Mouse (Mus musculus) bone marrow macrophage, adult 2 months (primary cell): ENCODE measurements at regions not wholly inside any gene's neighbourhood (a gene's known extent, or its start where the extent isn't known, plus 50 kb on each side); places are given as distances from the start of the nearest gene placed in this dataset.

Source experiments
- H3K27ac ChIP-seq: 2 replicates; pipeline ENCODE4 v1.5.1; 2012; ENCODE audit warnings: low read depth, low read length; ENCODE audit not compliant: insufficient read depth
- H3K4me1 ChIP-seq: 2 replicates; pipeline ENCODE4 v1.6.1; 2012; ENCODE audit warnings: low read length; ENCODE audit not compliant: control insufficient read depth, insufficient read depth
- H3K4me3 ChIP-seq: 2 replicates; pipeline ENCODE4 v1.5.1; 2012; ENCODE audit warnings: mild to moderate bottlenecking, low read length, moderate library complexity; ENCODE audit not compliant: insufficient read depth
- CTCF ChIP-seq: IDR thresholded peaks from 2 replicates; pipeline ENCODE4 v1.5.1; 2012; ENCODE audit warnings: low read depth, mild to moderate bottlenecking, low read length, moderate library complexity
- POLR2A ChIP-seq: IDR thresholded peaks from 2 replicates; pipeline ENCODE4 v1.6.1; 2012; ENCODE audit warnings: mild to moderate bottlenecking, low read depth, low read length, borderline replicate concordance

DNA sequence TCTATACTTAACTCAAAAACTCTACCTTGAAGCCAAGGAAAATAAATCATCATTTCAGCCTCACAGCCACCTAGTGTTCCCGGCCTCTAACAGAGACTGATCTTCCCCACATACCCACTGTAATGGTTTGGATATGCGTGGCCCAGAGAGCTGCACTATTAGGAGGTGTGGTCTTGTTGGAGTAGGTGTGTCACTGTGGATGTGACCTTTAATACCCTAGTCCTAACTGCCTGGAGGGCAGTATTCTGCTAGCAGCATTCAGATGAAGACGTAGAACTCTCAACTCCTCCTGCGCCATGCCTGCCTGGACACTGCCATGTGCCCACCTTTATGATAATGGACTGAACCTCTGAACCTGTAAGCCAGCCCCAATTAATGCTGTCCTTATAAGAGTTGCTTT, 99.0 kb upstream of the Slc44a1 start:
- TF ChIP-seq CTCF, result no peak
- H3K27ac ChIP-seq, result no peak overlapping the region
- no peaks in the 10 kb centered on the region for H3K4me1 ChIP-seq
- H3K4me3 ChIP-seq, result no peak overlapping the region

- Histone ChIP-seq H3K4me1 (no peaks in the 10 kb centered on the region), H3K27ac (no peak overlapping the region), H3K4me3 (no peak overlapping the region)
- no peak for TF ChIP-seq POLR2A
- TF ChIP-seq CTCF, result no peak
These were observed 100.1 kb upstream of the Slc44a1 start for GRCm38 (mm10) chr4:53340021-53340667.

- TF ChIP-seq CTCF (no peak), POLR2A (no peak)
- Histone ChIP-seq H3K4me3 (no peak overlapping the region), H3K27ac (no peak overlapping the region), H3K4me1 (no peaks in the 10 kb centered on the region)
These were observed 100.8 kb upstream of the Slc44a1 start for GRCm38 (mm10) chr4:53339125-53340020.

DNA sequence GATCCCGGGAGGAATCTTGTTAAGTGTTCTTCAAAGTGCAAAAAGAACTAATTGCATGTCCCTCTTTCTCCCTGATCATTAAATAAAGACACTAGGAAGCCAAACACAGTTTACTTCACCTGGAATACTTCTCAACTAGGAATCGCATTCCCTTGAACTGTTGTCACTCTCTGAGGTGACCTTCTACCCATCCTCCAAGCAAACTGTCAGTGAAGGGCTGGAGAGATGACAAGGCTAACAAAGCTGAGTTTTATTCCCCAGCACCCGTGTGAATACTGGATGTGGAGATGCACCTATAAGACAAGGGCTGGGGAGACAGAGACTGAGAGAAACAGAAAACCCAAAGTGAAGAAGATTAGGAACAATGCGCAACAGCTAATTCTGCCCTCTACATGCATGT, 101.7 kb upstream of the Slc44a1 start:
- no peaks in the 10 kb centered on the region for H3K4me1 ChIP-seq
- TF ChIP-seq POLR2A (no peak), CTCF (no peak)
- no peak overlapping the region for H3K4me3 ChIP-seq
- no peak overlapping the region for H3K27ac ChIP-seq

DNA sequence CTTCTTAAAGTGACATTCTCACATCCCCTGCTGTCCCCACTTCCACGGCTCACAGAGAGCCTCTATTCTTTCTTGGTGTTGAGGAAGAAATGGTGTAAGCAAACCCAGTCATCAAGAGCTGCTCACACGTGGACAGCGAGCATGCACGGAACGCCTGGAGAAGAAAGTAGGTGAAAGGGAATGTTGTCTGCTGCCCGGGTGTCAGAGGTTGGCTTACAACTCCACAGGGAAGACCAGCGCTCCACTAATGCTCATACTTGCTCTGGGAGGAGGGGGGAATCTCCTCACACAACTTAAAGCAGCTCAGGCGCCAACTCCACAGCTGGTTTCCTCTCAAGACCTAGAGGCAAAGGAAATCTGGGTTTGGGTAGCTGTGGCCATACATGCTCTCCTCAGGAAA, 102.4 kb upstream of the Slc44a1 start:
- TF ChIP-seq CTCF, result no peak
- TF ChIP-seq POLR2A, result no peak
- Histone ChIP-seq H3K4me3 (no peak overlapping the region), H3K4me1 (no peaks in the 10 kb centered on the region), H3K27ac (no peak overlapping the region)

DNA sequence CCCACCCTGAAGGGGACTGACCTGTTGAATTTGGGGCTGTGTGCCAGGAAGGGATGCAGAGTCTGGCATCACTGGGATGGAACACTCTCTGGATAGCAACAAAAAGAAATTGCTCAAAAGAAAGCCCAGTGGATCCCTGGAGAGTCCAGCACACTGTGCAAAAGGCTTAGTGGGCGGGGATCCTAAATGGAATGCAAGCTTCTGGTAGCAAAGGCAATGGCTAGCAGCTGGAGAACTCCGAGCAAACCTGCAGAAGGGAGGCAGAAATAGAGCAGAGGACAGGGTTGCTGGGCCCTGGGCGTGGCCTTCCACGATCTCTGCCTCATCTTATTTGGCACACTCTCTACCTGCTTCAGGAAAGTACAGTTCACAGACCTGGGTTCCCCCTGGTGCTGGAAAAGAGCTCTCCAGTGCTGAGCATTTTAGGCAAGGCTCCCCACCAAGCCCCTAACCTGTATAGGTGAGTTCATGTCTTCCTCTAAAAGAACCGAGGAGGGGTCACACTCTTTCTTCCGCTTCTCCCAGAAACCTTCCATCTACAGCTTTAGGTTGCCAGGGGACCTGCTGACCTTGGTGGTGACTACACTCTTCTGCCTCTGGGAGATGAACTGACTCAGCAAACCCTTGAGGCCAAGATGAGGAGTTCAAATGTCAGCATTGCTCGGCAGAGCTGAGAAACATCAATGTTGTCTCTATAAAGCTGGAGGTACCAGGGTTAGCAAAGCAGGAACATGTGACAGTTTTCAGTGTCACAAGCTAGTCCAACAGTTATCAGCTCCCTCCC, 112.6 kb upstream of the Slc44a1 start:
- TF ChIP-seq CTCF, result no peak
- no peak for TF ChIP-seq POLR2A
- H3K4me3 ChIP-seq, result no peak overlapping the region
- H3K27ac ChIP-seq, result no peak overlapping the region
- H3K4me1 ChIP-seq, result peaks cover 5% of the 10 kb centered on the region; the same call in 1 of the 2 replicates

DNA sequence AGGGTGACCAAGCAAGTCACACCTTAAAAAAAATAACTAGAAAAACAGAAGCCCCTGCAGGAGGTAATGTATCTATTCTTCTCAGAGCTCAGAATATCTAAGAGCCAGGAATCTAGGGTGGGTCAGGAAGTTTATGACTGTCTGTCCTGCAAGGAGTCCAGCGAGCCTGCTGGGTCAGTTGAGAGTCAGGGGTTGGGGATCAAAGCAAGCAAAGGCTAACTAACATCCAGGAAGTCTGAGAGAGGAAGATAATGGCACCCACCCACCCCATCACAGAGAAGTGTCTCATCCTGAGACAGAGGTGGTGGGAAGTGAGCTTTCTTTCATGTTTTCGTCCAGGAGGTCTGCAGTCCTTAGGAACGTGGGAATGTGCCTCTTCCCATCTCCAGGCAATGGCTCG, 116.4 kb upstream of the Slc44a1 start:
- H3K27ac ChIP-seq, result no peak overlapping the region

GRCm38 (mm10) chr4:53323195-53323594, 117.0 kb upstream of the Slc44a1 start:
- TF ChIP-seq CTCF (no peak), POLR2A (no peak)
- Histone ChIP-seq H3K4me1 (peaks cover 5% of the 10 kb centered on the region), H3K4me3 (no peak overlapping the region), H3K27ac (no peak overlapping the region)

More for the DNA sequence above, 116.4 kb upstream of the Slc44a1 start:
- Histone ChIP-seq H3K4me3 (no peak overlapping the region), H3K4me1 (peaks cover 5% of the 10 kb centered on the region; the same call in 1 of the 2 replicates)
- TF ChIP-seq CTCF (no peak), POLR2A (no peak)

DNA sequence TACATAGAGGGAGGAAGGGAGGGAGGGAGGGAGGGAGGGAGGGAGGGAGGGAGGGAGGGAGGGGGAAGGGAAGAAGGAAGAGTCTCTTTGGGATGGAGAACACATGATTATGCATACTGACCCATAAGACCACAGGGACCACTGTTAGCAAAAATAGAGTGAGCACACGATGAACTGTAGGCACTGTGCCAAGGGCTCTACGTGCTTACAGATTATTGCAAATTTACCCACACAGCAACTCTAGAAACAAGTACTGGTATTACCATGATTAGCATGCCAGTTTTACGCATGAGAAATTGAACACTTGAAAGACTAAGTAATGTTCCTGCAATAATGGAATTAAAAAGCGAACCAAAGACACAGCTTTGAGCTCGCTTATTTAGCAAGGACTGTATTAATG, 117.7 kb upstream of the Slc44a1 start:
- Histone ChIP-seq H3K27ac (no peak overlapping the region), H3K4me1 (peaks cover 5% of the 10 kb centered on the region)
- no peak for TF ChIP-seq CTCF
- TF ChIP-seq POLR2A, result no peak

More for the DNA sequence above, 117.7 kb upstream of the Slc44a1 start:
- H3K4me3 ChIP-seq, result no peak overlapping the region
